Mouse (Mus musculus) natural killer cell, adult 2 months (primary cell): Measurements from ENCODE around the gene Gmeb2.

ENCODE experiments used
- DNase-seq, 2 experiments: peaks; one replicate each; pipeline ENCODE4 v3.0.0; 2022; ENCODE audit warnings: low spot score in 2 of 2

The Gmeb2 gene

GRCm38 (mm10) chr2:181274639-181275038 is 13.2 kb downstream of the Gmeb2 start:
- DNase-seq, result no peak

- DNase-seq, result no peak
Observed at GRCm38 (mm10) chr2:181273829-181274228, 14.0 kb downstream of the Gmeb2 start.

GRCm38 (mm10) chr2:181272092-181272491 is 15.7 kb downstream of the Gmeb2 start:
- DNase-seq, result no peak

- DNase-seq, result no peak
Observed at GRCm38 (mm10) chr2:181266839-181267238, 21.0 kb downstream of the Gmeb2 start.

- DNase-seq, result no peak
Observed at GRCm38 (mm10) chr2:181253248-181253647, 34.6 kb downstream of the Gmeb2 start.

- no peak for DNase-seq
Observed at GRCm38 (mm10) chr2:181251841-181252240, 36.0 kb downstream of the Gmeb2 start.

GRCm38 (mm10) chr2:181249217-181249616 is 38.6 kb downstream of the Gmeb2 start:
- DNase-seq, result no peak

GRCm38 (mm10) chr2:181245031-181245430 is 42.8 kb downstream of the Gmeb2 start:
- no peak for DNase-seq

- peak; percentile 26 to 49 for DNase-seq
Observed at GRCm38 (mm10) chr2:181243706-181244394, 44.0 kb downstream of the Gmeb2 start.

- no peak for DNase-seq
Observed at GRCm38 (mm10) chr2:181242314-181242665, 45.5 kb downstream of the Gmeb2 start.

- peak; percentile 66 to 70 for DNase-seq
Observed at GRCm38 (mm10) chr2:181241602-181242313, 46.1 kb downstream of the Gmeb2 start, which contains the start of gene Helz2. Gene Helz2 (minus strand): TSS chr2:181242027.

GRCm38 (mm10) chr2:181240806-181241440 is 46.9 kb downstream of the Gmeb2 start:
- no peak for DNase-seq

- DNase-seq, result no peak
Observed at GRCm38 (mm10) chr2:181239261-181239660, 48.6 kb downstream of the Gmeb2 start.

- no peak for DNase-seq
Observed at GRCm38 (mm10) chr2:181238861-181239260, 49.0 kb downstream of the Gmeb2 start.

GRCm38 (mm10) chr2:181238091-181238610 is 49.7 kb downstream of the Gmeb2 start:
- no peak for DNase-seq

- no peak for DNase-seq
Observed at GRCm38 (mm10) chr2:181237251-181238014, 50.4 kb downstream of the Gmeb2 start.

- no peak for DNase-seq
Observed at GRCm38 (mm10) chr2:181235681-181236566, 51.9 kb downstream of the Gmeb2 start.

GRCm38 (mm10) chr2:181234680-181235079 is 53.2 kb downstream of the Gmeb2 start:
- DNase-seq, result no peak

- no peak for DNase-seq
Observed at GRCm38 (mm10) chr2:181233443-181233842, 54.4 kb downstream of the Gmeb2 start.

- no peak for DNase-seq
Observed at GRCm38 (mm10) chr2:181231171-181231570, 56.7 kb downstream of the Gmeb2 start.

GRCm38 (mm10) chr2:181228335-181228734 is 59.5 kb downstream of the Gmeb2 start:
- no peak for DNase-seq
